Mouse (Mus musculus) myocyte (in vitro differentiated cells): ENCODE measurements around the gene Sycp2l. TPM values are rescaled to one million over a fixed set of nuclear protein-coding genes. Genes with fewer than 3 reads are reported as not detected.

ENCODE experiments used
- H3K27me3 ChIP-seq: one replicate; pipeline ENCODE4 v1.6.1; 2011; ENCODE audit not compliant: control insufficient read depth, insufficient read depth, insufficient read length
- H3K36me3 ChIP-seq: one replicate; pipeline ENCODE4 v1.6.1; 2011; ENCODE audit not compliant: control insufficient read depth, insufficient read depth
- H3K4me2 ChIP-seq: one replicate; pipeline ENCODE4 v1.6.1; 2011; ENCODE audit warnings: low read depth, control low read depth
- H3K4me3 ChIP-seq: one replicate; pipeline ENCODE4 v1.5.1; 2011; ENCODE audit warnings: mild to moderate bottlenecking, control low read depth, moderate library complexity
- H3K79me2 ChIP-seq: one replicate; pipeline ENCODE4 v1.6.1; 2011; ENCODE audit not compliant: control insufficient read depth, insufficient read depth
- H3ac ChIP-seq: one replicate; pipeline ENCODE4 v1.6.1; 2011; ENCODE audit not compliant: control insufficient read depth, insufficient read length
- CEBPB ChIP-seq: IDR thresholded peaks from 2 replicates; pipeline ENCODE4 v1.6.1; 2011; ENCODE audit warnings: mild to moderate bottlenecking, moderate library complexity; ENCODE audit not compliant: poor library complexity, insufficient read depth, severe bottlenecking
- E2F4 ChIP-seq: IDR thresholded peaks from one replicate; pipeline ENCODE4 v1.6.1; 2011; ENCODE audit warnings: mild to moderate bottlenecking, control low read depth, moderate library complexity; ENCODE audit not compliant: insufficient read depth
- MAX ChIP-seq: IDR thresholded peaks from one replicate; pipeline ENCODE4 v1.6.1; 2011; ENCODE audit warnings: low read depth, mild to moderate bottlenecking, control low read depth
- MYOD1 ChIP-seq, 3 experiments: IDR thresholded peaks; one replicate each; pipeline ENCODE4 v1.6.1; 2011; ENCODE audit warnings: control low read depth in 2 of 3, low read depth in 2 of 3, mild to moderate bottlenecking in 2 of 3, moderate library complexity in 1 of 3; ENCODE audit not compliant: insufficient read length in 2 of 3, control insufficient read depth in 1 of 3
- MYOG ChIP-seq, 3 experiments: IDR thresholded peaks; one replicate each; pipeline ENCODE4 v1.6.1; 2011; ENCODE audit warnings: control low read depth in 2 of 3, low read depth in 2 of 3, mild to moderate bottlenecking in 2 of 3; ENCODE audit not compliant: insufficient read length in 2 of 3, control insufficient read depth in 1 of 3, insufficient read depth in 1 of 3
- POLR2A ChIP-seq: IDR thresholded peaks from one replicate; pipeline ENCODE4 v1.6.1; 2011; ENCODE audit warnings: low read depth, mild to moderate bottlenecking, control low read depth, moderate library complexity; ENCODE audit not compliant: insufficient read length
- POLR2AphosphoS2 ChIP-seq: IDR thresholded peaks from one replicate; pipeline ENCODE4 v1.6.1; 2011; ENCODE audit warnings: low read depth, control low read depth; ENCODE audit not compliant: insufficient read length
- REST ChIP-seq: IDR thresholded peaks from one replicate; pipeline ENCODE4 v1.6.1; 2011; ENCODE audit warnings: mild to moderate bottlenecking, control low read depth, moderate library complexity; ENCODE audit not compliant: insufficient read depth, insufficient read length
- SRF ChIP-seq: IDR thresholded peaks from one replicate; pipeline ENCODE4 v1.6.1; 2011; ENCODE audit warnings: low read depth; ENCODE audit not compliant: control insufficient read depth, insufficient read length
- TCF12 ChIP-seq: IDR thresholded peaks from one replicate; pipeline ENCODE4 v1.6.1; 2011; ENCODE audit warnings: mild to moderate bottlenecking, control low read depth; ENCODE audit not compliant: poor library complexity, insufficient read depth, severe bottlenecking
- TCF3 ChIP-seq: IDR thresholded peaks from one replicate; pipeline ENCODE4 v1.6.1; 2011; ENCODE audit warnings: low read depth, control low read depth; ENCODE audit not compliant: insufficient read length
- USF1 ChIP-seq: IDR thresholded peaks from one replicate; pipeline ENCODE4 v1.6.1; 2011; ENCODE audit warnings: low read depth, mild to moderate bottlenecking, control low read depth, moderate library complexity
- polyA plus RNA-seq: library from polyadenylated mRNA; unstranded; fragments of >200 nt; fragmentation: generic; extraction: Trizol; gene quantifications from one replicate; pipeline ENCODE4 v1.2.1, GENCODE M21; 2012; ENCODE audit warnings: missing spikeins

Gene Sycp2l
- polyA plus RNA-seq, 1 experiment: not detected

DNA sequence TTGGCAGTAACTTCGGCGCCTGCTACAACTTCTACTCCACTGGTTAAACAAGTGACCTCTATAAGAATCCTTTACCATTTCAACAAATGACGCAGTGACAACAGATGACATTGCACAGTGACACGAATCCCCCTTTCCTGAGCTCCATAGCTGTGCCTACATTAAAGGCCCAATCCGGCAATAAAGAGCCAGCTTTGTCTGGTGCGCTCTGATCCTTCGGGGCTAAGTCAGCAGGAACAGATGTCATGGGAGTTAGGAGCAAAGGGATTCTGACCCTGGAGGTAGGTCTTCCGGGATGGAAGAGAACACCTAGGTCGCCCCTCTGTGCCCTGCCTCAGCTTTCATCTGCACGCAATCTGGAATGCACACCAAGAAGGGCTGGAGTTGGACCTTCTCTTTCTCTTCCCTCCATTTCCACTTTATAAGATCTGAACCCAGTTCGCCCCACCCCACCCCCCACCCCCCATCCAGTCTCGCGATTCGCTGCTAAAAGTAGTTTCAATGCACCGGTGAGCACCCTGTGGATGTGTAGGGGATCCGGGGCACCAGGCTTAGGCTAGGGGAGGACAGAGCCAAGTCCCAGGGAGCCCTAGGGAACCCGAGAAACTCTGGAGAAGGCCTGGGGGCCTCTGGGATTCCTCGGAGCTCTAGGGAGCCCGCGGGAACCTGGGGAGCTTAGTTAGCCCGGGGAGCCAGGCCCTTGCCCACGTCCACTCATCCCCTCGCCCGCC lies 35.3 kb upstream of the Sycp2l start:
- Histone ChIP-seq H3K36me3 (no peaks in the 10 kb centered on the region), H3K79me2 (no peaks in the 10 kb centered on the region), H3K4me3 (no peak overlapping the region), H3K27me3 (peaks cover 41% of the 10 kb centered on the region), H3ac (no peak overlapping the region), H3K4me2 (no peak overlapping the region)
- no peak for TF ChIP-seq TCF12

DNA sequence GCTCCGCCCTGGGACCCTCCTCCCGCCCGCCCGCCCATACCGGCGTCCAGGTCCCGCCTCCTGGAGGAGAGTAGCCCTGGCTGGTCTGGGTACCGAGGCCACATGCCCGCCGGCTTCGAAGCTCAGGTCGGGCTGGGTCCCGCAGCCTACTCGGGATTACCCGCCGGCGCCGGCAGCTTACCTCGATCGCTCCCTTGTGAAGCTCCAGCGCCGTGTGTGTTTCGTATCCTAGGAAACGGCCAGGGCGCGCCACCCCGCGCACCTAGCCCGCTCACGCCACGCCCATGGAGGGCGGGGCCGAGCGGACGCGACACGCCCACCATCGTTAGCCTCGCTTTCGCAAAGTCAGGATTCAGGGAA lies 34.7 kb upstream of the Sycp2l start, which contains the start of gene Mak:
Gene Mak (minus strand): TSS at position 286 of the 360 bp plus-strand sequence.
- no peaks in the 10 kb centered on the region for H3K36me3 ChIP-seq
- H3K4me2 ChIP-seq: no peak within 1 kb of the TSS
- H3ac ChIP-seq: no peak within 1 kb of the TSS
- TF ChIP-seq TCF12 (no peak), CEBPB (no peak)
- H3K27me3 ChIP-seq: peaks cover 41% of the 10 kb centered on the region
- H3K4me3 ChIP-seq: no peak within 1 kb of the TSS
- H3K79me2 ChIP-seq: no peaks in the 10 kb centered on the region

DNA sequence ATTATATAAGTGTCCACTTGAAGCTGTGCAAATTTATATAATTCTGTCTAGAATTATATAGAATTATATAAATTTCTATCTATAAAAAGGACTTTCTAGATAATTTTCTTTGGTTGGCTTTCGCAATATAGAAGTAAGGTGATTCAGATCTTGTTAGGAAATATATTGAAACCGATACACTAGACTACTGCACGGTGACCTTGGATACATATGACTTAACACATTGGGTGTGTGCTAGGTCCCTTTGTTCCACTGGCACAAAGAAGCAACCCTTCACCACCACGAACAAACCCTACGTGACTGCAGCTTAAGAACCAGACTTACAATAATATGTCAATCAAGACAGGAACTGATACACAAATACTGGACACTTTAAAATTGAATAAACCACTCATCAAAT lies 34.2 kb upstream of the Sycp2l start:
- Histone ChIP-seq H3K79me2 (no peaks in the 10 kb centered on the region), H3K36me3 (no peaks in the 10 kb centered on the region), H3K4me2 (no peak overlapping the region), H3K4me3 (no peak overlapping the region), H3K27me3 (peaks cover 41% of the 10 kb centered on the region), H3ac (no peak overlapping the region)
- TF ChIP-seq CEBPB (no peak), SRF (no peak), USF1 (no peak), POLR2AphosphoS2 (no peak), E2F4 (no peak), REST (no peak), TCF12 (no peak), MYOD1 (IDR thresholded peaks at IDR 0.05; ENCODE audit: control insufficient read depth in 1 of 3, insufficient read length in 2 of 3, low read depth in 2 of 3) (no peak), MYOG (IDR thresholded peaks at IDR 0.05; ENCODE audit: control insufficient read depth in 1 of 3, insufficient read depth in 1 of 3, insufficient read length in 2 of 3, low read depth in 2 of 3) (no peak), TCF3 (no peak), POLR2A (no peak), MAX (no peak)

DNA sequence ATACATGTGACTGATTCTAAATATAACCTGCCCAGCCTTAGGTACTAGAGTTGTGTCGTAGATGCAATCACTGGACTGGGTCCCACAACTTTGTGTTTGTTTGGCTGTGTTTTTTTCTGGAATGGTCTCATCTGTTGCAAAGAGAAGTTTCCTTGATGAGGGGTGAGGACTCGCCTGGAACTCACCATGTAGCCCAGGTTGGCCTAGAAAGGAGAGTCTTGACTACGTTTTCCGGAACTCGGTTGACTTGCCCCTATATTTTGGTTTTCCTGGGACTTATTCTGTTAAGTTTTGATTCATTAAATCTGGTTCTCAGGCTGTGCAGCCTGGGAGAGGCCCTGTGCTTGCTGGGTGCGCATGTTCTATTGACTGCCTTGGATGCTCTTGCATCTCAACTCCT lies 33.4 kb upstream of the Sycp2l start:
- peaks cover 34% of the 10 kb centered on the region for H3K27me3 ChIP-seq
- no peak overlapping the region for H3K4me3 ChIP-seq
- no peak overlapping the region for H3K4me2 ChIP-seq
- H3K36me3 ChIP-seq: no peaks in the 10 kb centered on the region
- TF ChIP-seq USF1 (no peak), MAX (no peak), REST (no peak), TCF12 (no peak), SRF (no peak), CEBPB (no peak), MYOG (IDR thresholded peaks at IDR 0.05; ENCODE audit: control insufficient read depth in 1 of 3, insufficient read depth in 1 of 3, insufficient read length in 2 of 3, low read depth in 2 of 3) (no peak), E2F4 (no peak), POLR2A (no peak), TCF3 (no peak), POLR2AphosphoS2 (no peak), MYOD1 (IDR thresholded peaks at IDR 0.05; ENCODE audit: control insufficient read depth in 1 of 3, insufficient read length in 2 of 3, low read depth in 2 of 3) (no peak)
- H3K79me2 ChIP-seq: no peaks in the 10 kb centered on the region
- no peak overlapping the region for H3ac ChIP-seq

DNA sequence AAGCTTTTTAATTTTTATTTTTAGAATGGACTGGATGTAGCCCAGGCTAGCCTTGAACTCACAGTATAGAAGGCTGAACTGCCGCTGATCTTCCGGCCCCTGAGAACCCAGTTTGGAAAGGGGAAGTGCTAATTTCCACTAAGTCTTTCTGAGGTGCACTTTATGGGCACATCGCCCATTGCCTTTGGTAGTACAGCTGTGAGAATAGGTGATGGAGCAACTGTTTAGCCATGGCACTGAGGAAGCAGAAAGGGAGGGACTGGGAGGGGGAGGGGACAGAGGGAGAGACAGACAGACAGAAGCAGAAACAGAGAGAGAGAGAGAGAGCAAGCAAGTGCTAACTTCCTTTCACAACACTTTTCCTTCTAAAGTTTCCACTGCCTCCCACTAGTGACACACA lies 29.6 kb upstream of the Sycp2l start:
- no peak overlapping the region for H3ac ChIP-seq
- TF ChIP-seq E2F4 (no peak), USF1 (no peak), POLR2AphosphoS2 (no peak), REST (no peak), TCF3 (no peak), POLR2A (no peak), SRF (no peak), MYOD1 (IDR thresholded peaks at IDR 0.05; ENCODE audit: control insufficient read depth in 1 of 3, insufficient read length in 2 of 3, low read depth in 2 of 3) (no peak), CEBPB (no peak), MYOG (IDR thresholded peaks at IDR 0.05; ENCODE audit: control insufficient read depth in 1 of 3, insufficient read depth in 1 of 3, insufficient read length in 2 of 3, low read depth in 2 of 3) (no peak), MAX (no peak), TCF12 (no peak)
- H3K4me3 ChIP-seq: no peak overlapping the region
- no peaks in the 10 kb centered on the region for H3K36me3 ChIP-seq
- H3K4me2 ChIP-seq: no peak overlapping the region
- H3K79me2 ChIP-seq: no peaks in the 10 kb centered on the region
- peaks cover 5% of the 10 kb centered on the region for H3K27me3 ChIP-seq
